Mouse (Mus musculus) midbrain, embryonic 10.5 days (tissue): ENCODE data around the gene Lrmda. TPM values are rescaled to one million over a fixed set of nuclear protein-coding genes. Genes with fewer than 3 reads are reported as not detected.

Source experiments
- DNase-seq: peaks from one replicate; pipeline ENCODE4 v3.0.0-alpha.2; 2017; ENCODE audit warnings: low spot score
- H3K27ac ChIP-seq: fragments of 300-500 bp; sonication (generic); replicated peaks from 2 replicates; pipeline ENCODE4 v1.5.1; 2016; ENCODE audit warnings: mild to moderate bottlenecking
- H3K27me3 ChIP-seq: fragments of 300-500 bp; sonication (generic); 2 replicates; pipeline ENCODE4 v1.6.1; 2016; ENCODE audit warnings: low read depth, mild to moderate bottlenecking; ENCODE audit not compliant: poor library complexity, severe bottlenecking
- H3K36me3 ChIP-seq: fragments of 300-500 bp; sonication (generic); 2 replicates; pipeline ENCODE4 v1.6.1; 2016; ENCODE audit warnings: mild to moderate bottlenecking, moderate library complexity
- H3K4me1 ChIP-seq: fragments of 300-500 bp; sonication (generic); 2 replicates; pipeline ENCODE4 v1.6.1; 2016
- H3K4me3 ChIP-seq: fragments of 300-500 bp; sonication (generic); 2 replicates; pipeline ENCODE4 v1.5.1; 2016; ENCODE audit warnings: mild to moderate bottlenecking, moderate library complexity
- H3K9me3 ChIP-seq: fragments of 300-500 bp; sonication (generic); replicated peaks from 2 replicates; pipeline ENCODE4 v1.6.1; 2016; ENCODE audit warnings: mild to moderate bottlenecking
- WGBS: fragments of 180-500 bp; shearing (Covaris S2); methylation state at CpG from one replicate; pipeline ENCODE4 v1.1.7; 2016; 5-methylcytosine and 5-hydroxymethylcytosine counted together
- polyA plus RNA-seq: library from polyadenylated mRNA; unstranded; fragments of >200 nt; fragmentation: Nextera tagmentation; extraction: Ambion mirVana; gene quantifications from 2 replicates; pipeline ENCODE4 v1.2.1, GENCODE M21; 2016

Gene Lrmda
- polyA plus RNA-seq = 0.38 TPM in 1 of 2 replicates, not detected in the other

DNA sequence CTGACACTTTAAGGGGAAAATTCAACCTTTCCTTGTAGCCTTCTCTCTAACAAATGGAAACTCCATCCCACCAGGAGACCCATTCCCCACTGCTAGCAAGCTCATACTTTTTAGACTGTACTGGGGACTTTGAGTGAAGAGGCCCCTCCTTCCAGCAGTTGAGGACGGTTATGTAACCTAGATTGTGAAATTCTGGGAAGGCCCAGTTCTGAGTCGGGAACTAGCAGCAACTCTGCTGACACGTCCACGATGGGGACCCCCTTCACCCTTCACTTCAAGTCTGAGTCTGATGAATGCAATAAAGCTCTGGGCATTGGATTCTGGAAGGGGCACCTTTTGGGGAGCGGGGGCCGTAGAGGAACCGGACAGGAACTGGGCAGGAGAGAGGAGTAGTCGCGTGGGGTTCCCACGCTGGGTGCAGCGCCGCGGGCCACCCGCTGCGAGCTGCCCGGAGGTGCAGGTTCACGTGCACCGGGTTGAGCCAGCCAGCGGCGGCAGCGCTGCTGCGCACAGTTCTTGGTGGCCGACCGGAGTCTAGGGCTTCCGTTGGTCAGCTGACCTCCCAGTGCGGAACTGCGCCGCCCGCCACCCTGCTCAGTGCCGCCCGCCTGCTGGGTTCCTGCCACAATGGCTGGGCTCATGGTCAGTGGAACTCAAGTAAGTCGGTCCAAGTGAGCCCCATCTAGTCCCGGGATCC lies at the start of gene Lrmda:
Lrmda (plus strand) TSS at position 461 of the 697 bp plus-strand sequence.
- Histone ChIP-seq H3K27me3 (peaks cover 63% of the 10 kb centered on the region), H3K27ac (peak within 1 kb of the TSS; percentile 82), H3K4me3 (peak within 1 kb of the TSS; percentile 59), H3K36me3 (no peaks in the 10 kb centered on the region), H3K4me1 (peaks cover 22% of the 10 kb centered on the region), H3K9me3 (no peaks in the 10 kb centered on the region)
- 4% methylated on average over 33 of the region's 33 CpGs for WGBS
- peak; percentile 59 for DNase-seq

- H3K4me1 ChIP-seq = peaks cover 42% of the 10 kb centered on the region
- peak overlapping the region; percentile 98 for H3K27ac ChIP-seq
- H3K4me3 ChIP-seq = peak overlapping the region; percentile 77
- peaks cover 20% of the 10 kb centered on the region for H3K36me3 ChIP-seq
- H3K27me3 ChIP-seq = peaks cover 48% of the 10 kb centered on the region
- whole genome bisulfite sequencing = 2% methylated on average over 22 of the region's 22 CpGs
- peaks cover 4% of the 10 kb centered on the region; the same call in 1 of the 2 replicates for H3K9me3 ChIP-seq
- DNase-seq = peak; percentile 90
These were observed 38.0 kb upstream of the Lrmda start for GRCm38 (mm10) chr14:21981462-21981861.

GRCm38 (mm10) chr14:21982096-21982591 lies 37.4 kb upstream of the Lrmda start:
- Histone ChIP-seq H3K27me3 (peaks cover 49% of the 10 kb centered on the region), H3K36me3 (peaks cover 20% of the 10 kb centered on the region), H3K9me3 (no peaks in the 10 kb centered on the region), H3K4me3 (peak overlapping the region; percentile 77), H3K4me1 (peaks cover 42% of the 10 kb centered on the region), H3K27ac (peak overlapping the region; percentile 98)
- WGBS = 5% methylated on average over 14 of the region's 14 CpGs
- peak; percentile 71 for DNase-seq

GRCm38 (mm10) chr14:21982592-21983310 lies 36.8 kb upstream of the Lrmda start:
- H3K4me3 ChIP-seq = peak overlapping the region; percentile 77
- no peaks in the 10 kb centered on the region for H3K9me3 ChIP-seq
- H3K27me3 ChIP-seq = peaks cover 52% of the 10 kb centered on the region
- under 1% methylated on average over 38 of the region's 38 CpGs for WGBS
- peak; percentile 77 for DNase-seq
- H3K27ac ChIP-seq = peak overlapping the region; percentile 98
- peaks cover 45% of the 10 kb centered on the region for H3K4me1 ChIP-seq
- H3K36me3 ChIP-seq = peaks cover 20% of the 10 kb centered on the region

- 1% methylated on average over 22 of the region's 22 CpGs for WGBS
- H3K36me3 ChIP-seq = peaks cover 20% of the 10 kb centered on the region
- DNase-seq = peak; percentile 29
- H3K27ac ChIP-seq = peak overlapping the region; percentile 98
- peaks cover 52% of the 10 kb centered on the region for H3K27me3 ChIP-seq
- peak overlapping the region; percentile 77 for H3K4me3 ChIP-seq
- H3K4me1 ChIP-seq = peaks cover 45% of the 10 kb centered on the region
- no peaks in the 10 kb centered on the region for H3K9me3 ChIP-seq
These were observed 36.1 kb upstream of the Lrmda start for GRCm38 (mm10) chr14:21983311-21983949.

- Histone ChIP-seq H3K9me3 (no peaks in the 10 kb centered on the region), H3K4me1 (peaks cover 52% of the 10 kb centered on the region), H3K4me3 (peak overlapping the region; percentile 77), H3K36me3 (peaks cover 20% of the 10 kb centered on the region), H3K27me3 (peaks cover 48% of the 10 kb centered on the region), H3K27ac (peak overlapping the region; percentile 98)
- 2% methylated on average over 18 of the region's 18 CpGs for WGBS
- no peak for DNase-seq
These were observed 35.4 kb upstream of the Lrmda start for GRCm38 (mm10) chr14:21983950-21984730.

GRCm38 (mm10) chr14:21984757-21985425 lies 34.6 kb upstream of the Lrmda start:
- WGBS = under 1% methylated on average over 49 of the region's 49 CpGs
- Histone ChIP-seq H3K27me3 (peaks cover 50% of the 10 kb centered on the region), H3K9me3 (no peaks in the 10 kb centered on the region), H3K4me3 (peak overlapping the region; percentile 77), H3K27ac (peak overlapping the region; percentile 98), H3K4me1 (peaks cover 60% of the 10 kb centered on the region), H3K36me3 (peaks cover 20% of the 10 kb centered on the region)
- no peak for DNase-seq

DNA sequence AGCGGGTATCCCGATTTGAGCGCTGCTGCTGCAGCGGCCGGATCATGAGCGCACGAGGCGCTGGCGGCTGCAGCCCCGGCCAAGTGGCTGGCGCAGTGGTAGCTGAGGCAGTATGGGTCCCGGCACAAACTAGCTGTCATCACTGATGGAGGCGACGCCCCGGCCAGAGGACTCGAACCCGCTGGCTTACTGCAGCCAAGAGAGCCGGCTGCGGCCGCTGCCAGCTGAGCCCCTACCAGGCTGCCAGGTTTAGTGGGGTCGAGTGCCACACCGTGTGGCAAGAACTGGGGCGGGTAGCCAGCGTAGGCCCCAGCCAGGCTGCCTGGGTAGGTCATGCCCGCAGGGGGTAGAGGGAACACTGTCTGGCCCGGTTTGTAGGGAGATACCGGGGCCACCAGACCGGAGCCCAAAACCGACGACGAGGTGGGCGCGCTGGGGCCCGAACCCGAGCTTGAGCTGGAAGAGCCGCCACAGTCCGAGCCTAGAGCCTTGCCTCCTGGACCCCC lies 34.0 kb upstream of the Lrmda start:
- Histone ChIP-seq H3K4me3 (peak overlapping the region; percentile 77), H3K36me3 (peaks cover 20% of the 10 kb centered on the region), H3K9me3 (no peaks in the 10 kb centered on the region), H3K27ac (peak overlapping the region; percentile 98), H3K27me3 (peaks cover 50% of the 10 kb centered on the region), H3K4me1 (peaks cover 65% of the 10 kb centered on the region)
- DNase-seq = peak; percentile 73
- WGBS = under 1% methylated on average over 35 of the region's 37 CpGs

- peak; percentile 86 for DNase-seq
- Histone ChIP-seq H3K36me3 (peaks cover 20% of the 10 kb centered on the region), H3K27me3 (peaks cover 47% of the 10 kb centered on the region), H3K4me3 (peak overlapping the region; percentile 77), H3K27ac (peak overlapping the region; percentile 98), H3K4me1 (peaks cover 69% of the 10 kb centered on the region), H3K9me3 (no peaks in the 10 kb centered on the region)
- under 1% methylated on average over 62 of the region's 62 CpGs for WGBS
These were observed 33.4 kb upstream of the Lrmda start for GRCm38 (mm10) chr14:21985981-21986732.

DNA sequence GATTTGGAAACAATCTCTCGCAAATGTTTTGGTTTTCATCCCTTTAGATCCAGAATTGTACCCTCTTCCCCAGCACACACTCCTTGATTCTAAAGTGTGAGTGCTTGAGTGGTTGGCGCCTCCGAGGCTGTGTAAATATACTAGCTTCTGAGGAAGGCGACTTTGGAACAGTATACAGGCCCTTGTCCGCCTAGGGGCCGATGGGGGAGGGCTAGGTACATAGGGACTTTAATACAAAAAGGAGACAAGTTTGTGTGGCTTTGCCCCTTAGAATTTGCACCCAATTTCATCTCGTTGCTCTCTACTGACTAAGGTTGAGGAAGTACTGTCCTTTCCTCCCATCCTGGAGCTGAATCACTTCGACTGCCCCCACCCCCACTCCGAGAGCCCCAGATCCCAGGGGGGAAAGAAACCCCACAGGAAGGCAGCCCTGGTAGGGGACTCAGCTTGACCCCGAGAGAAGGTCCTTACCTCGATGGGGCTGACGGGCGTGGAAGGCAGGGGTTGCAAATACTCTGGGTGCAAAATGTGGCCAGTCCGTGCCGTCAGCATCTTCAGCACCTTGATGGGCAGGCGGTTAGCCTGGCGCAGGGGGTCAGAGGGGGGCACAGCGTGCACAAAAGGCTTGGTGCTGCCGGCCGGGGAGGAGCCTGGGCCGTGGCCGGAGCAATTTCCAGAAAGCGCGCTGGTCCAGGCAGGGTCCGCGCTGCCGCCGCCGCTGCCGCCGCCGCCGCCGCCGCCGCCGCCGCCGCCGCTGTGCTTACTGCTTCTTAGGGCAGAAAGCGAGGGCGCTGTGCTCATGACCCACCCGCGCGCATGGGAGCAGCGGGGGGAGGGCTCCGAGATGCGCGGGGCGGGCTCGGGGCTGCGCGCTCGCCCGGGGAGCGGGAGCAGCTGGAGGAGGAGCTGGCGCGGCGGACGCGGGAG lies 32.5 kb upstream of the Lrmda start:
- Histone ChIP-seq H3K36me3 (peaks cover 20% of the 10 kb centered on the region), H3K4me1 (peaks cover 68% of the 10 kb centered on the region), H3K4me3 (peak overlapping the region; percentile 77), H3K9me3 (no peaks in the 10 kb centered on the region), H3K27me3 (peaks cover 54% of the 10 kb centered on the region), H3K27ac (peak overlapping the region; percentile 98)
- under 1% methylated on average over 58 of the region's 61 CpGs for WGBS
- peak; percentile 45 for DNase-seq
